Mouse (Mus musculus) myocyte (in vitro differentiated cells): ENCODE results near the gene Car8. TPM values are rescaled to one million over a fixed set of nuclear protein-coding genes. Genes with fewer than 3 reads are reported as not detected.
"Not testable (repeated sequence)": the region's sequence is repeated elsewhere in the genome, so short reads cannot be mapped to it uniquely, and the experiment has no call there.

Experiments used
- H3K27me3 ChIP-seq: one replicate; pipeline ENCODE4 v1.6.1; 2011; ENCODE audit not compliant: control insufficient read depth, insufficient read depth, insufficient read length
- H3K36me3 ChIP-seq: one replicate; pipeline ENCODE4 v1.6.1; 2011; ENCODE audit not compliant: control insufficient read depth, insufficient read depth
- H3K4me2 ChIP-seq: one replicate; pipeline ENCODE4 v1.6.1; 2011; ENCODE audit warnings: low read depth, control low read depth
- H3K4me3 ChIP-seq: one replicate; pipeline ENCODE4 v1.5.1; 2011; ENCODE audit warnings: mild to moderate bottlenecking, control low read depth, moderate library complexity
- H3K79me2 ChIP-seq: one replicate; pipeline ENCODE4 v1.6.1; 2011; ENCODE audit not compliant: control insufficient read depth, insufficient read depth
- H3ac ChIP-seq: one replicate; pipeline ENCODE4 v1.6.1; 2011; ENCODE audit not compliant: control insufficient read depth, insufficient read length
- CEBPB ChIP-seq: IDR thresholded peaks from 2 replicates; pipeline ENCODE4 v1.6.1; 2011; ENCODE audit warnings: mild to moderate bottlenecking, moderate library complexity; ENCODE audit not compliant: poor library complexity, insufficient read depth, severe bottlenecking
- E2F4 ChIP-seq: IDR thresholded peaks from one replicate; pipeline ENCODE4 v1.6.1; 2011; ENCODE audit warnings: mild to moderate bottlenecking, control low read depth, moderate library complexity; ENCODE audit not compliant: insufficient read depth
- MAX ChIP-seq: IDR thresholded peaks from one replicate; pipeline ENCODE4 v1.6.1; 2011; ENCODE audit warnings: low read depth, mild to moderate bottlenecking, control low read depth
- MYOD1 ChIP-seq, 3 experiments: IDR thresholded peaks; one replicate each; pipeline ENCODE4 v1.6.1; 2011; ENCODE audit warnings: control low read depth in 2 of 3, low read depth in 2 of 3, mild to moderate bottlenecking in 2 of 3, moderate library complexity in 1 of 3; ENCODE audit not compliant: insufficient read length in 2 of 3, control insufficient read depth in 1 of 3
- MYOG ChIP-seq, 3 experiments: IDR thresholded peaks; one replicate each; pipeline ENCODE4 v1.6.1; 2011; ENCODE audit warnings: control low read depth in 2 of 3, low read depth in 2 of 3, mild to moderate bottlenecking in 2 of 3; ENCODE audit not compliant: insufficient read length in 2 of 3, control insufficient read depth in 1 of 3, insufficient read depth in 1 of 3
- POLR2A ChIP-seq: IDR thresholded peaks from one replicate; pipeline ENCODE4 v1.6.1; 2011; ENCODE audit warnings: low read depth, mild to moderate bottlenecking, control low read depth, moderate library complexity; ENCODE audit not compliant: insufficient read length
- POLR2AphosphoS2 ChIP-seq: IDR thresholded peaks from one replicate; pipeline ENCODE4 v1.6.1; 2011; ENCODE audit warnings: low read depth, control low read depth; ENCODE audit not compliant: insufficient read length
- REST ChIP-seq: IDR thresholded peaks from one replicate; pipeline ENCODE4 v1.6.1; 2011; ENCODE audit warnings: mild to moderate bottlenecking, control low read depth, moderate library complexity; ENCODE audit not compliant: insufficient read depth, insufficient read length
- SRF ChIP-seq: IDR thresholded peaks from one replicate; pipeline ENCODE4 v1.6.1; 2011; ENCODE audit warnings: low read depth; ENCODE audit not compliant: control insufficient read depth, insufficient read length
- TCF12 ChIP-seq: IDR thresholded peaks from one replicate; pipeline ENCODE4 v1.6.1; 2011; ENCODE audit warnings: mild to moderate bottlenecking, control low read depth; ENCODE audit not compliant: poor library complexity, insufficient read depth, severe bottlenecking
- TCF3 ChIP-seq: IDR thresholded peaks from one replicate; pipeline ENCODE4 v1.6.1; 2011; ENCODE audit warnings: low read depth, control low read depth; ENCODE audit not compliant: insufficient read length
- USF1 ChIP-seq: IDR thresholded peaks from one replicate; pipeline ENCODE4 v1.6.1; 2011; ENCODE audit warnings: low read depth, mild to moderate bottlenecking, control low read depth, moderate library complexity
- polyA plus RNA-seq: library from polyadenylated mRNA; unstranded; fragments of >200 nt; fragmentation: generic; extraction: Trizol; gene quantifications from one replicate; pipeline ENCODE4 v1.2.1, GENCODE M21; 2012; ENCODE audit warnings: missing spikeins

Car8 gene
- polyA plus RNA-seq, 1 experiment, result 0.37 TPM

DNA sequence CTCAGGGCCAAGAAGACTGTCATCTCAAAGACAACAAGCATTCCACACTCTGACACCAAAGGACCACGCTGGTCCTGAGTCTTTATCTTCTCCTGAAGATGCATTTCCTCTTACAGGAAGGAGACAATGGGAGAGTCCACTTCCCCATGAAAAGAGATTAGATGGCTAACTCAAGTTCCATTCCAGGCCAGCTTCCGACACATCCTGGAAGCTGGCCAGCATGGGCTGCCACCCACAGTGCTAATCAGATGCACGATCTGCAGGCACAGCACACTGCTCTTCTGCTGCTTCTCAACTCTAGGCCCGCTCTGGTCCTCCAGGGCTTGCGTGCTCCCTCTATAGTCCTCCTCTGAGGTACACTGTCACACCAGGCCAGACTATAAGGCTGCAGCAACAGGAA lies 40.8 kb downstream of the Car8 start:
- H3K4me2 ChIP-seq, result no peak overlapping the region
- TF ChIP-seq REST, result no peak
- no peak for TF ChIP-seq CEBPB
- TF ChIP-seq E2F4, result no peak
- no peak for TF ChIP-seq MAX
- no peak for TF ChIP-seq USF1
- TF ChIP-seq POLR2A, result no peak
- no peak for TF ChIP-seq SRF
- no peak for TF ChIP-seq TCF3
- no peak for TF ChIP-seq TCF12
- no peak for TF ChIP-seq POLR2AphosphoS2
- no peak for TF ChIP-seq MYOG (IDR thresholded peaks at IDR 0.05; ENCODE audit: control insufficient read depth in 1 of 3, insufficient read depth in 1 of 3, insufficient read length in 2 of 3, low read depth in 2 of 3)
- H3K36me3 ChIP-seq, result no peaks in the 10 kb centered on the region

DNA sequence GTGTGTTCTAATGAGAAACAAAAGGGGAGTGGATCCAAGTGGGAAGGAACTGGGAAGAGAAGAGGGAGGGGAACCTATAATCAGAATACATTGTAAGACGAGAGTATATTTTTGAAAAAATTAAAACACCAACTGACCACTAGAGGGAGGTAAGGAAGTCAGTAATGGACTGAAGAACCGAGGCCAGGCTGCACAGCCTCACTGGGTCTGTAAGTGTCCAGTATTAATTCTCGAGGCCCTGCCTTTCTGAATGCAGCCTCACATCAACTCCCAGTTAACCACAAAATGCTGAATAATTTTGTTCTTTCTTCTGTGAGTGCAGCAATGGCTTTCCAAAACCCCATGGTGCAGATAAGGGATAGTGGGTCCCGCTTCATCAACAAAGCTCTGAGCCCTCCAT lies 48.4 kb downstream of the Car8 start:
- H3K27me3 ChIP-seq, result no peaks in the 10 kb centered on the region
- H3K4me3 ChIP-seq, result no peak overlapping the region
- H3K36me3 ChIP-seq, result no peaks in the 10 kb centered on the region
- H3ac ChIP-seq, result no peak overlapping the region
- H3K4me2 ChIP-seq, result no peak overlapping the region
- TF ChIP-seq MAX (no peak), TCF12 (no peak), TCF3 (no peak), MYOG (IDR thresholded peaks at IDR 0.05; ENCODE audit: control insufficient read depth in 1 of 3, insufficient read depth in 1 of 3, insufficient read length in 2 of 3, low read depth in 2 of 3) (no peak)
- H3K79me2 ChIP-seq, result no peaks in the 10 kb centered on the region

More for the DNA sequence above, 40.8 kb downstream of the Car8 start:
- H3K4me3 ChIP-seq, result no peak overlapping the region
- H3ac ChIP-seq, result no peak overlapping the region
- H3K27me3 ChIP-seq, result no peaks in the 10 kb centered on the region
- H3K79me2 ChIP-seq, result no peaks in the 10 kb centered on the region

DNA sequence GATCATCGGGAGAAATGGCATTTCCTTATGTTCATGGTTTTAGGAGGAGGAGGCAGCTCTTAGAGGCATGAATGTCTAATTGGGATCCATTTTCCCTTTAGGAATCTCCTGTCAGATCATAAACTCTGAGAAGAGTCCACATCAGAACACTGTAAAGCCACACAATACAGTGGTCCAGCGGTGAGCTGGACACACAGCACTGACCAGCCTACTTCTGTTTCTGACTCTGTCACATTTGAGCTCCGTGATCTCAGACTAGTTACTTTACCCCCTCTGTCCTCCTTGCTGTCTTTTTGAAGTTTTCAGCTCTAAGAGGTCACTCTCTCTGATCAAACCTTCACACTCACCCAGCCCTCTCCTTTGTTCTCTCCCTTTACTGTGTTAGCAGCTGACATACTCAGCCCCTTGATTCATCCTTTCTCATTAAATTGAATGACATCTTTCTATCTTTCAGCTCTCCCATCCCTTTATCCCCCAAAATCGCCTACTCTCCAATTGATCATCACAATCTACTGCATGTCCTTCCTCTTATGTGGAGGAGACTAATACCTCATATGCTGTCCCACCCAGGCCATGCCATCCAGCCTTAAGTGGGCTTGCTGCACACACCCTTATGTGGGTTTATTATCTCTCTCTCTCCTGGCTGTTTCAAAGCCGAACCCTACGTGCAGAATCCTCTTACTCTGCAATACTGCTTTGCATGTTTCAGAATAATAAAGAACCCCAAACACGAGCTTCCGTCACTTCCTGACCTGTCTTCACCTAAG lies 51.7 kb downstream of the Car8 start:
- Histone ChIP-seq H3K27me3 (no peaks in the 10 kb centered on the region), H3ac (no peak overlapping the region), H3K4me3 (no peak overlapping the region), H3K4me2 (no peak overlapping the region), H3K36me3 (no peaks in the 10 kb centered on the region), H3K79me2 (no peaks in the 10 kb centered on the region)
- no peak for TF ChIP-seq POLR2A
- no peak for TF ChIP-seq E2F4
- TF ChIP-seq TCF12, result no peak
- no peak for TF ChIP-seq TCF3
- TF ChIP-seq MYOG (IDR thresholded peaks at IDR 0.05; ENCODE audit: control insufficient read depth in 1 of 3, insufficient read depth in 1 of 3, insufficient read length in 2 of 3, low read depth in 2 of 3), result no peak
- TF ChIP-seq REST, result no peak
- TF ChIP-seq MYOD1 (IDR thresholded peaks at IDR 0.05; ENCODE audit: control insufficient read depth in 1 of 3, insufficient read length in 2 of 3, low read depth in 2 of 3), result no peak
- no peak for TF ChIP-seq POLR2AphosphoS2
- no peak for TF ChIP-seq CEBPB
- no peak for TF ChIP-seq SRF
- no peak for TF ChIP-seq MAX
- TF ChIP-seq USF1, result no peak

DNA sequence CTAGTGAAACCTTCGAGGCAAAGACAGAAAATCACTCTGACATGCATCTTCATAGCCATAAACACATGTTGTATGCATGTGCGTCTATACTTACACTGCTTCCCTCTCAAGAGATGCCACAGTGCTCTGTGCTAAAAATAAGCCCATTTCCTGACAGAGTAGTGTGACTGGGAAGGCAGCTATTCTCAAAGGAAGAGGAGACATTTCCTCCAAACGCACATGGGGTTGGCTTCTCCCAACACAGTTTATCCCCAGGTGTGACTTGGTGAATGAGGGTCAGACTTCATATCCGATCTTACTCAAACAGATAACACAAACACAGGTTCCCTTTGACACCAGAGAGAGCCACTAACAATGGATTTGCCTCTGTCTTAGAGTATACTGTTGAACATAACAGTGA lies 58.3 kb downstream of the Car8 start:
- H3K4me2 ChIP-seq, result no peak overlapping the region
- H3K4me3 ChIP-seq, result no peak overlapping the region
- no peak for TF ChIP-seq MAX
- no peak for TF ChIP-seq TCF3
- TF ChIP-seq SRF, result no peak
- no peak overlapping the region for H3ac ChIP-seq
- no peaks in the 10 kb centered on the region for H3K36me3 ChIP-seq
- H3K27me3 ChIP-seq, result no peaks in the 10 kb centered on the region
- no peaks in the 10 kb centered on the region for H3K79me2 ChIP-seq

DNA sequence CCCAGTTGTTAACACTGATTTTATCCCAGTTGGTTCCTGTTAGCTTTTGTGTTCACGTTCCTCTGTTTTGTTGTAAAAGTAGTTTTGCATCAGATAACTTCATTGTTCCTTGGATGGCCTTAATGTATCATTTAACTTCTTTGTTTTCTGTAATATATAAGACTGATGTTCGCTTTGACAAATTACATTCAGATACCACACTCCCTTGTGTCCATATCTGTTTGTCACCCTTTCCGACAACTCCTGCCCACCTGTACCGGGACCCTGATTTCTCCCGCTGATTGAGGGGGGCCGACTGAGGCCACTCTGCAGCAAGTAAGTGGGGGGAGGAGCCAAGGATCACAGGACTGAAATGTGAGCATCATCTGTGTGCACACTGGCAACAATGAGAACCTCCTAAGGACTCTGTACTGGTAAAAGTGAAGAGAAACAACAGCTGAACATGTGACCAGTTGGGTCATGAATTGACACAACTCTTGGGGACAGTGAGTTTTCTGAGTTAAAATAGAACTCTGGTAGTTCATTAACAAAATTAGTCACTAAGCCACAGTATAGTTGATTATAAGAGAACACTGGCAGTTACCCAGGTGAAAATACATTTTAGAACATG lies 84.1 kb downstream of the Car8 start:
- TF ChIP-seq E2F4, result no peak
- Histone ChIP-seq H3ac (no peak overlapping the region), H3K27me3 (no peaks in the 10 kb centered on the region), H3K36me3 (no peaks in the 10 kb centered on the region), H3K79me2 (no peaks in the 10 kb centered on the region), H3K4me3 (no peak overlapping the region), H3K4me2 (no peak overlapping the region)

DNA sequence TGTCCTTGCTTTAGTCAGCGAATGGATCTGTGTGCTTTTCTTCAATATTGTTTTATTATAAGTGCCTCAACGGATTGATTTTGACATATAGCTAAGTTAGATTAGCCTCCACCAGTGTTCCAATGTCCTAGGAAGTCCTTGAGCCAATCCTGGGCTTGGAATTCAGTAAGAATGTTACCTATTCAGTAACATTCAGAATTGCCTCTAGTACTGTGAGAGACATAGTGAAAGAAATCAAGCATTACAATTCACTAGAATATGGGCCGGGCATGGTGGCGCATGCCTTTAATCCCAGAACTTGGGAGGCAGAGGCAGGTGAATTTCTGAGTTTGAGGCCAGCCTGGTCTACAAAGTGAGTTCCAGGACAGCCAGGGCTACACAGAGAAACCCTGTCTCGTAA lies 84.9 kb downstream of the Car8 start:
- not testable (repeated sequence) for H3ac ChIP-seq, H3K27me3 ChIP-seq, H3K36me3 ChIP-seq, H3K79me2 ChIP-seq, H3K4me3 ChIP-seq, H3K4me2 ChIP-seq
